Mouse (Mus musculus): Measurements from ENCODE around the gene Npdc1. TPM values are rescaled to one million over a fixed set of nuclear protein-coding genes. Genes with fewer than 3 reads are reported as not detected.

The Npdc1 gene
- total and polyA plus RNA-seq, 2 experiments from 2014 or later = 188 to 442 TPM

- peak within 1 kb of the TSS; percentile 83 for H3K4me2 ChIP-seq (ENCODE audit: low read depth)
- no peaks in the 10 kb centered on the region for H3K9me3 ChIP-seq (ENCODE audit: low read length)
- H3K4me3 ChIP-seq (ENCODE audit: low read depth, low read length) = peak within 1 kb of the TSS; percentile 55
- H3K4me1 ChIP-seq (ENCODE audit: insufficient read depth) = no peaks in the 10 kb centered on the region
- peak within 1 kb of the TSS; percentile 44 for H3K9ac ChIP-seq
- peak; percentile 93 for DNase-seq
- no peaks in the 10 kb centered on the region for H3K36me3 ChIP-seq (ENCODE audit: insufficient read depth)
- WGBS = under 1% methylated on average over 65 of the region's 65 CpGs
- no peaks in the 10 kb centered on the region for H3K27me3 ChIP-seq (ENCODE audit: insufficient read depth, low read length)
- ATAC-seq = peak; percentile 96
- no peak within 1 kb of the TSS for H3K27ac ChIP-seq (ENCODE audit: low read depth, low read length)
- peak; percentile 22 for TF ChIP-seq CTCF (IDR thresholded peaks at IDR 0.05; ENCODE audit: low read depth)
Observed at GRCm38 (mm10) chr2:25371764-25372643, 27.1 kb upstream of the Npdc1 start, which contains the start of gene Sapcd2. Sapcd2 (plus strand) TSS chr2:25372321.

- Histone ChIP-seq H3K27me3 (ENCODE audit: insufficient read depth, low read length) (no peaks in the 10 kb centered on the region), H3K9me3 (ENCODE audit: low read length) (no peaks in the 10 kb centered on the region), H3K4me1 (ENCODE audit: insufficient read depth) (no peaks in the 10 kb centered on the region), H3K36me3 (ENCODE audit: insufficient read depth) (no peaks in the 10 kb centered on the region), H3K4me2 (ENCODE audit: low read depth) (peak overlapping the region; percentile 83), H3K9ac (peak overlapping the region; percentile 44), H3K4me3 (ENCODE audit: low read depth, low read length) (peak overlapping the region; percentile 55), H3K27ac (ENCODE audit: low read depth, low read length) (no peak overlapping the region)
- no peak for ATAC-seq
- no peak for DNase-seq
- no peak for TF ChIP-seq CTCF (IDR thresholded peaks at IDR 0.05; ENCODE audit: low read depth)
- 3% methylated on average over 41 of the region's 42 CpGs for WGBS
Observed at GRCm38 (mm10) chr2:25372644-25373391, 26.3 kb upstream of the Npdc1 start.

GRCm38 (mm10) chr2:25373431-25373830 is 25.7 kb upstream of the Npdc1 start:
- Histone ChIP-seq H3K4me1 (ENCODE audit: insufficient read depth) (no peaks in the 10 kb centered on the region), H3K4me3 (ENCODE audit: low read depth, low read length) (peak overlapping the region; percentile 55; the same call in 1 of the 2 replicates), H3K36me3 (ENCODE audit: insufficient read depth) (no peaks in the 10 kb centered on the region), H3K9me3 (ENCODE audit: low read length) (no peaks in the 10 kb centered on the region), H3K27ac (ENCODE audit: low read depth, low read length) (no peak overlapping the region), H3K4me2 (ENCODE audit: low read depth) (peak overlapping the region; percentile 83), H3K9ac (peak overlapping the region; percentile 44; the same call in 1 of the 2 replicates), H3K27me3 (ENCODE audit: insufficient read depth, low read length) (no peaks in the 10 kb centered on the region)
- no peak for TF ChIP-seq CTCF (IDR thresholded peaks at IDR 0.05; ENCODE audit: low read depth)
- 15% methylated on average over 2 of the region's 2 CpGs for WGBS
- peak; percentile 38 for ATAC-seq
- no peak for DNase-seq

GRCm38 (mm10) chr2:25376589-25376988 is 22.6 kb upstream of the Npdc1 start:
- Histone ChIP-seq H3K4me2 (ENCODE audit: low read depth) (no peak overlapping the region), H3K4me1 (ENCODE audit: insufficient read depth) (no peaks in the 10 kb centered on the region), H3K9me3 (ENCODE audit: low read length) (no peaks in the 10 kb centered on the region), H3K27ac (ENCODE audit: low read depth, low read length) (no peak overlapping the region), H3K36me3 (ENCODE audit: insufficient read depth) (no peaks in the 10 kb centered on the region), H3K27me3 (ENCODE audit: insufficient read depth, low read length) (no peaks in the 10 kb centered on the region), H3K4me3 (ENCODE audit: low read depth, low read length) (no peak overlapping the region), H3K9ac (no peak overlapping the region)
- 58% methylated on average over 4 of the region's 4 CpGs for WGBS
- peak; percentile 86 for TF ChIP-seq CTCF (IDR thresholded peaks at IDR 0.05; ENCODE audit: low read depth)
- DNase-seq (peak; percentile 69), ATAC-seq (peak; percentile 26; the same call in 1 of the 2 replicates)

- H3K4me2 ChIP-seq (ENCODE audit: low read depth) = no peak overlapping the region
- no peaks in the 10 kb centered on the region for H3K4me1 ChIP-seq (ENCODE audit: insufficient read depth)
- H3K36me3 ChIP-seq (ENCODE audit: insufficient read depth) = no peaks in the 10 kb centered on the region
- no peak overlapping the region for H3K27ac ChIP-seq (ENCODE audit: low read depth, low read length)
- ATAC-seq = no peak
- 86% methylated on average over 5 of the region's 5 CpGs for WGBS
- no peak overlapping the region for H3K4me3 ChIP-seq (ENCODE audit: low read depth, low read length)
- DNase-seq = no peak
- H3K9ac ChIP-seq = no peak overlapping the region
- H3K27me3 ChIP-seq (ENCODE audit: insufficient read depth, low read length) = no peaks in the 10 kb centered on the region
- TF ChIP-seq CTCF (IDR thresholded peaks at IDR 0.05; ENCODE audit: low read depth) = no peak
- H3K9me3 ChIP-seq (ENCODE audit: low read length) = no peaks in the 10 kb centered on the region
Observed at GRCm38 (mm10) chr2:25384492-25384891, 14.7 kb upstream of the Npdc1 start.

- WGBS = 81% methylated on average over 5 of the region's 5 CpGs
- no peak for ATAC-seq
- Histone ChIP-seq H3K4me3 (ENCODE audit: low read depth, low read length) (no peak overlapping the region), H3K36me3 (ENCODE audit: insufficient read depth) (no peaks in the 10 kb centered on the region), H3K27me3 (ENCODE audit: insufficient read depth, low read length) (peaks cover 7% of the 10 kb centered on the region; the same call in 1 of the 2 replicates), H3K27ac (ENCODE audit: low read depth, low read length) (no peak overlapping the region), H3K9ac (no peak overlapping the region), H3K4me2 (ENCODE audit: low read depth) (no peak overlapping the region), H3K4me1 (ENCODE audit: insufficient read depth) (peaks cover 3% of the 10 kb centered on the region; the same call in 1 of the 2 replicates), H3K9me3 (ENCODE audit: low read length) (no peaks in the 10 kb centered on the region)
- TF ChIP-seq CTCF (IDR thresholded peaks at IDR 0.05; ENCODE audit: low read depth) = no peak
- no peak for DNase-seq
Observed at GRCm38 (mm10) chr2:25391266-25391665, 7.9 kb upstream of the Npdc1 start.
